Mouse (Mus musculus) splenic B cell, adult 2 months (primary cell): Measurements from ENCODE around the gene Prkar1b.
A peak's percentile ranks its signal among the peaks of the same experiment; 100 is the strongest.

Experiments used
- DNase-seq: peaks from one replicate; pipeline ENCODE4 v3.0.0-alpha.2; 2011; ENCODE audit warnings: low read depth, low spot score
- H3K27me3 ChIP-seq: 2 replicates; pipeline ENCODE4 v1.6.1; 2012; ENCODE audit warnings: mild to moderate bottlenecking, low read length, moderate library complexity, mixed read lengths; ENCODE audit not compliant: control insufficient read depth, poor library complexity, insufficient read depth, severe bottlenecking
- H3K36me3 ChIP-seq: 2 replicates; pipeline ENCODE4 v1.6.1; 2012; ENCODE audit warnings: mild to moderate bottlenecking, low read length, moderate library complexity, mixed read lengths; ENCODE audit not compliant: control insufficient read depth, poor library complexity, insufficient read depth, severe bottlenecking

The Prkar1b gene

GRCm38 (mm10) chr5:139098991-139099972 lies 50.5 kb downstream of the Prkar1b start:
- H3K27me3 ChIP-seq, result no peaks in the 10 kb centered on the region
- no peaks in the 10 kb centered on the region for H3K36me3 ChIP-seq
- no peak for DNase-seq

DNA sequence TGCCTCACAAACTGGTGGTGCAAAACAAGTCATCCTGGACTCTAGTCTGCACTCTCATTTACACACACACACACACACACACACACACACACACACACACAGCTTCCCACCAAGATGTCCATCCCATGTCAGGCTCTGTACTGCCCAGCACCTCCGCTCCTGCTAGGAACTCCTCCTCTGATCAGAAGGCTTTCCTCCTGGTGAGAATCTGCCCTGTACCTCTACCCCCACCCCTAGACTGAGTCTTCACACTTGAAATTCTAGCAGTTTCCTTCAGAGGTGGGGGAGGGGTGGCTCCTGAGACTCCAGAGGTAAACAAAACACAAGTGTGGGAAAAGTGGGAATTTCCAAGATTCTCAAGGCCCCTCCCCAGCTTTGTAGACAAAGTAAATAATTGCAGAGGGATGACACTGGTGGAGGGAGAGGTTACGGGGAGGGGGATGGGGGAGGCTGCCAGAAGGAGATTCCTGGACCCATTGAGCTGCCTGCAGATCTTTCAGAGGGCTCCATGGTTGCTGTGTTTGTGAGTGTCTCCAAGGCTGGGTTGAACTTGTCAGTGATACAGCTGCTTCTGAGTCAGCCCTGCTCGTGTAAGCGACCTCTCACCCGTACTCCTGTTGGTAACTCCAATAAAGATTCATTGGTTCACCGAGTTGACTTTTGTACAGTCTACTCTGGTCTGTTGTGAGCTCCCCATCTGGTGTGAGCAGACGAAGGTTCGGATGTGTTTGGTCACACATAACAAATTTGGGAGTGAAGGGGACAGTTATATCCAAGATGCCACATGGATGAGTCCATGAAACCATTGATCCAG lies 54.3 kb downstream of the Prkar1b start:
- Histone ChIP-seq H3K27me3 (no peaks in the 10 kb centered on the region), H3K36me3 (no peaks in the 10 kb centered on the region)
- DNase-seq, result no peak

- DNase-seq, result no peak
- no peaks in the 10 kb centered on the region for H3K27me3 ChIP-seq
Observed at GRCm38 (mm10) chr5:139093534-139093933, 56.3 kb downstream of the Prkar1b start.

DNA sequence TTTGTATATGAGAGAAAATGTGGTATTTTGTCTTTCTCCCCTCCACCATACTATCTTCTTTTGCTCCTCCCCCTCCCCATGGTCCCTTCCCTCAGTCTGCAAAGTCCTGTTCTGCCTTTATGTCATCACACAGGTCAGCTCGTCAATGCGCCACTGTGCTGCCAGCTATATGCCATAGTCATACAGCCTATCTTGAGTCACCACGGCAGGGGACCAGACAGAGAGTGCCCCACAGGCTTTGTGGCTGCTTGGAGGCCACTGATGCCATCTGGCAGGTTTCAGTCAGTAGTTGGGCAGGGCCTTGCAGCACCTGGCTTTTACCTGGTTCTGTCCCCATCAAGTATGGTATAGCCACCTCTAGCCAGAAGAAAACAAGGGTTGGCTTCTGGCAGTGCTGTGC lies 58.1 kb downstream of the Prkar1b start:
- no peak for DNase-seq
- no peaks in the 10 kb centered on the region for H3K27me3 ChIP-seq

More at GRCm38 (mm10) chr5:139093534-139093933, 56.3 kb downstream of the Prkar1b start:
- H3K36me3 ChIP-seq, result no peaks in the 10 kb centered on the region

DNA sequence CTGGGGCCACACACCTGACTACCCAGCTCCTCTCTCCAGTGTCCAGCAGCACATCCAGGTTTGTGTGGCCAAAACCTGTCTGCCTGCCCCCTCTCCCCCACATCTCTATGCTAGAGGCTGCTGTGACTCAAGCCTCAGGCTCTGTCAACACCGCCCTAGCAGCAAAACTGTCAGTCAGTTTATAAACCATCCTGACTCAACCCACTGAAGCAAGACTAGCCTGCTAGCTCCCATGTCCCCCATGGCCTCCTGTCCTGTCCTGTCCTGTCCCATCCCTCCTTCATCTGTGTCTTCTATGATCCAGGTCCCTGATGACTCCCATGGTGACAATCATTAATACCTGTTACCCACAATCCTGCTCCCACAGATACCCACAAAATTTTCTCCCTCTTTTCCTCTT lies 59.6 kb downstream of the Prkar1b start:
- DNase-seq, result no peak
- H3K36me3 ChIP-seq, result no peaks in the 10 kb centered on the region

More for the DNA sequence above, 58.1 kb downstream of the Prkar1b start:
- no peaks in the 10 kb centered on the region for H3K36me3 ChIP-seq

DNA sequence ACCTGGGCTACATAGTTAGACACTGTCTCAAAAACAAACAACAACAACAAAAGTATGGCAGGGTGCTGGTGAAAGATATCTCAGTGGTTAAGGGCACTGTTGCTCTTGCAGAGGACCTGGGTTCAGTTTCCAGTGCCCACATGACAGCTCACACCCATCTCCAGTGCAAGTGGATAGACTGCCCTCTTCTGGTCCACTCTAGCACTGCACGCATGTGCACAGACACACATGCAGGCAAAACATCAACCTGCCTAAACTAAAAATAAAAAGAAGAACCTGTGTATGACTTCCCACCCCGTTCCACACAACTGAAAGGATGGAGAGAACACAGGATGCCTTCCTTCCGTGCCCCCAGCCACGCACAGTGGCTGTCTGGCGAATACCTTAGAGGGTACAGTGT lies 61.6 kb downstream of the Prkar1b start:
- no peaks in the 10 kb centered on the region; the same call in 1 of the 2 replicates for H3K27me3 ChIP-seq
- DNase-seq, result peak; percentile 35
- H3K36me3 ChIP-seq, result no peaks in the 10 kb centered on the region

More for the DNA sequence above, 59.6 kb downstream of the Prkar1b start:
- H3K27me3 ChIP-seq, result no peaks in the 10 kb centered on the region; the same call in 1 of the 2 replicates

DNA sequence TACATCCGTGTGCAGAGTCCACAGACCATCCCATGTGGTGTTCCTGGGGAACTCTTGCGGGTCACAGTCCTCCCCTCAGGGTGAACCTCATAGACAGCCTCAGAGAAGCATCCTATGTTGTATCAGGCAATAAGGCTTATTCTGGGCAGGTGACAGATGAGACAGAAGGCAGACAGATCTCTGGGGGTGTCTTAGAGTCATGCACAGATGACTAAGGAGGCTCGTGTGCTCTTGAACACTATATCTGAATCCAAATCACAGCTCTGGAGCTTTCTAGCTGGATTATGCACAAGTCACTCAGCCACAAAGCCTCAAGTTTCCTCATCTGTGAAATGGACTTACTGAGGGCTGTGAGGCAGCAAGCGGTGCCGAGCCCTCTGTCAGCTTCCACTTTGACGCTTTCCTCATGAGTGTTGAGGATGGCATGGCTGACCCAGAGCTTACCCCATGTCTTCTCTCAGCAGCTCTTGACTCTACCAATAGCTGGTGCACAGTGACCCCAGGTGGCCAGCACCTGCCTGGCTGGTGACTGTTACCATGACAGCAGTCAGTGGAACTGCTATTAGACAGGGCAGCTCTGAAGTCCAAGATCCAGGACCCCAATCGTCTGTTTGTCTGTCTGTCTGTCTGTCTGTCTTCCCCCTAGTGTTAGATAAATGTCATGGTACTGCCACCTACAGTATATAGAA lies 64.8 kb downstream of the Prkar1b start:
- peak; percentile 6 for DNase-seq
- Histone ChIP-seq H3K36me3 (no peaks in the 10 kb centered on the region), H3K27me3 (no peaks in the 10 kb centered on the region; the same call in 1 of the 2 replicates)

- no peak for DNase-seq
- no peaks in the 10 kb centered on the region; the same call in 1 of the 2 replicates for H3K27me3 ChIP-seq
- no peaks in the 10 kb centered on the region for H3K36me3 ChIP-seq
Observed at GRCm38 (mm10) chr5:139084302-139084701, 65.5 kb downstream of the Prkar1b start.

DNA sequence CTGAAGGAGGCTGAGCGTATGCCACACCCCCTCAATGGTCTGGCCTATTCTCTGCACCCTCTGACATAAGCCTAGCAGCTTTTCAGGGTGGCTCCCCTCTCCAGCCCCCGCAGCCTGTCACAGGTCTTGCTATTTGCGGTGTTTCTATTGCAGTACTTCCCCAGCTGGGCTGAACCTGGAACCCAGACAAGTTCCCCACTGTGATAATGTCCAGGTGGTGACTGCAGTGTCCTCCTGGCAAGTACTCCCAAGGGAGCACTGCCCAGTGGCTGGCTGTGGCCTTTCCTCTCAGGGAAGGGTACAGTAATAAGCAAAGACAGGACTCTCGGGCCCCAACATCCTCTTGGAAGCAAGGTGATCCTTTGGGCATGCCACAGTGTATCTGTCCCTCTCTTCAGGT lies 66.0 kb downstream of the Prkar1b start:
- Histone ChIP-seq H3K27me3 (no peaks in the 10 kb centered on the region; the same call in 1 of the 2 replicates), H3K36me3 (no peaks in the 10 kb centered on the region)
- no peak for DNase-seq

DNA sequence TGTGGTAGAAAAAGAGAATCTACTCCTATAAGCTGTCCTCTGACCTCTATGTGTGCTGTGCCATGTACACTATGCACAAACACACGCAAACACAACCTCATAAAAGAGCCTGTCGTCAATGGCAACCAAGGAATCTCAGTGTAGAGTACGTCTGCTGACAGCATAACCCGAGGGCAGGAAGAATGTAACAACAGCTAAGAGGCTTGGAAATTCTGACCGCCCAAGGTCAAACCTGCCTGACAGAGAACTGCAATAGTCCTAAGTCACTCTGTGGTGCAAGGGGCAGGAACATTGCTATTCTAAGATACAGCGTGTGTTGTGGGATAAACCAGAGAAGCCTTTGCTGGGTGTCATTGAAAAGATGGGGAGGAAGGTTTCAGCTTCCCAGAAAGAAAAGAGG lies 68.4 kb downstream of the Prkar1b start:
- Histone ChIP-seq H3K36me3 (no peaks in the 10 kb centered on the region), H3K27me3 (no peaks in the 10 kb centered on the region)
- DNase-seq, result no peak

- DNase-seq, result no peak
- no peaks in the 10 kb centered on the region for H3K36me3 ChIP-seq
- H3K27me3 ChIP-seq, result no peaks in the 10 kb centered on the region
Observed at GRCm38 (mm10) chr5:139078156-139078462, 71.7 kb downstream of the Prkar1b start.

GRCm38 (mm10) chr5:139077311-139078155 lies 72.3 kb downstream of the Prkar1b start:
- Histone ChIP-seq H3K27me3 (no peaks in the 10 kb centered on the region), H3K36me3 (no peaks in the 10 kb centered on the region)
- DNase-seq, result no peak

- Histone ChIP-seq H3K27me3 (no peaks in the 10 kb centered on the region), H3K36me3 (no peaks in the 10 kb centered on the region)
- no peak for DNase-seq
Observed at GRCm38 (mm10) chr5:139076450-139076849, 73.4 kb downstream of the Prkar1b start.

DNA sequence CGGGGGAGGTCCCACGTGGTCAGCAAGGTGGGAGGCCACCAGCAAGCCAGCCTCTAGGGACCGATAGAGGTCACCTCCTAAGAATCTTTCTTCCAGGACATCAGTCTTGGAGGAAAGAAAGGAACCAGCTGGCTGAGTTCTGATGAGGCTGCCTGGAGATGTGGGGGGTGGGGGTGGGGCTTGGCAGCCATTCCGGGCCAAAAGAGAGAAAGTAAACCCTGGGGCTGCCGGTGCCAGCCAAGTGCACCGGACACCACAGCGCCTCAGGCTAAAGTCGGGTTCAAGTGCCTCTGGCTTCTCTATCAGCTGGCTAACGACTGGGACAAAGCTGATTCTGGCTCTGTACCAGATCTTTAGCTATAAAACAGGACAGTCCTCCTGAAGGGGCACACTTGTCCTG lies 74.0 kb downstream of the Prkar1b start:
- H3K36me3 ChIP-seq, result no peaks in the 10 kb centered on the region
- no peak for DNase-seq
- no peaks in the 10 kb centered on the region for H3K27me3 ChIP-seq
